In genomic region chr7:101998194-101998927, GRCm38 (mm10) we compare ENCODE assay signal across 9 mouse cellular contexts. TPM values are rescaled to one million over a fixed set of nuclear protein-coding genes. Genes with fewer than 3 reads are reported as not detected.
DNase-seq lines count a peak whose midpoint lies in the region; ATAC-seq lines count a peak whose summit lies in the region.
"Had no signal": no experiment of that assay in that cellular context is flagged by ENCODE, and none has a peak within 500 bp of the region (broad histone marks: within the 10 kb centered on the region; RNA-seq: fewer than 3 reads in every experiment).

No protein-coding gene starts in this region.

- peak; percentile 80 to 82 for DNase-seq in B cell, adult 2 months
- peak; percentile 58 to 70 for DNase-seq in adrenal gland, postnatal 4 days (ENCODE audit: low spot score in 2 of 2)
- peak; percentile 77 for DNase-seq in embryonic facial prominence, embryonic 14.5 days (ENCODE audit: low spot score)
- peak; percentile 77 to 88 for DNase-seq in heart, adult 9 months (ENCODE audit: low spot score in 2 of 2)
- DNase-seq in kidney, postnatal 10 days, result peak; percentile 93

- peak; percentile 45 for ATAC-seq in embryonic facial prominence, embryonic 14.5 days (ENCODE audit: low read depth)
- ATAC-seq in liver, embryonic 12.5 days, result peak; percentile 52
- ATAC-seq in neural tube, embryonic 12.5 days (ENCODE audit: low FRiP score, low read depth), result peak; percentile 72; the same call in 1 of the 2 replicates
- ATAC-seq in stomach, embryonic 16.5 days (ENCODE audit: insufficient read depth, low FRiP score), result peak; percentile 72; the same call in 1 of the 2 replicates

- H3K27ac ChIP-seq in embryonic facial prominence, embryonic 14.5 days (replicated peaks; ENCODE audit: low read depth, low read length), result no peak overlapping the region
- peak overlapping the region; percentile 5; the same call in 1 of the 2 replicates for H3K27ac ChIP-seq in liver, embryonic 12.5 days
- 0 out of 2 replicates have a peak overlapping the region, but pooled peaks have one; percentile 20 for H3K27ac ChIP-seq in neural tube, embryonic 12.5 days
- H3K27ac ChIP-seq in stomach, embryonic 16.5 days (ENCODE audit: low read length), result peak overlapping the region; percentile 69; the same call in 1 of the 2 replicates
- H3K27ac ChIP-seq: embryonic facial prominence, embryonic 13.5 days had no signal

- no peak overlapping the region for H3K4me3 ChIP-seq in embryonic facial prominence, embryonic 14.5 days (ENCODE audit: low read depth, low read length)
- no peak overlapping the region for H3K4me3 ChIP-seq in liver, embryonic 12.5 days
- no peak overlapping the region for H3K4me3 ChIP-seq in neural tube, embryonic 12.5 days
- H3K4me3 ChIP-seq in stomach, embryonic 16.5 days (replicated peaks; ENCODE audit: low read length), result no peak overlapping the region
- H3K4me3 ChIP-seq: embryonic facial prominence, embryonic 13.5 days had no signal

- peaks cover 100% of the 10 kb centered on the region for H3K36me3 ChIP-seq in embryonic facial prominence, embryonic 14.5 days (ENCODE audit: control insufficient read depth, insufficient read depth, low read length)
- peaks cover 100% of the 10 kb centered on the region for H3K36me3 ChIP-seq in liver, embryonic 12.5 days
- peaks cover 97% of the 10 kb centered on the region for H3K36me3 ChIP-seq in neural tube, embryonic 12.5 days
- peaks cover 56% of the 10 kb centered on the region for H3K36me3 ChIP-seq in stomach, embryonic 16.5 days (ENCODE audit: control insufficient read depth, insufficient read depth, low read length)

- H3K4me2 ChIP-seq in embryonic facial prominence, embryonic 14.5 days (ENCODE audit: low read depth, low read length), result no peak overlapping the region
- no peak overlapping the region for H3K4me2 ChIP-seq in liver, embryonic 12.5 days
- no peak overlapping the region for H3K4me2 ChIP-seq in neural tube, embryonic 12.5 days (replicated peaks)
- no peak overlapping the region for H3K4me2 ChIP-seq in stomach, embryonic 16.5 days (ENCODE audit: low read depth, low read length)
- H3K4me2 ChIP-seq: embryonic facial prominence, embryonic 13.5 days had no signal

- WGBS in embryonic facial prominence, embryonic 14.5 days, result 64% methylated on average over 14 of the region's 14 CpGs
- WGBS in liver, embryonic 12.5 days (ENCODE audit: insufficient replicate concordance), result 72% methylated on average over 14 of the region's 14 CpGs
- WGBS in neural tube, embryonic 12.5 days, result 70% methylated on average over 14 of the region's 14 CpGs
- 58% methylated on average over 14 of the region's 14 CpGs for WGBS in stomach, embryonic 16.5 days

- H3K4me1 ChIP-seq in embryonic facial prominence, embryonic 14.5 days (ENCODE audit: control insufficient read depth, insufficient read depth, low read length), result no peaks in the 10 kb centered on the region
- H3K4me1 ChIP-seq in liver, embryonic 12.5 days, result peaks cover 10% of the 10 kb centered on the region
- no peaks in the 10 kb centered on the region for H3K4me1 ChIP-seq in neural tube, embryonic 12.5 days
- H3K4me1 ChIP-seq in stomach, embryonic 16.5 days (ENCODE audit: control insufficient read depth, insufficient read depth, low read length), result peaks cover 4% of the 10 kb centered on the region; the same call in 1 of the 2 replicates

- no peaks in the 10 kb centered on the region for H3K27me3 ChIP-seq in embryonic facial prominence, embryonic 14.5 days (replicated peaks; ENCODE audit: control insufficient read depth, insufficient read depth, low read length)
- no peaks in the 10 kb centered on the region for H3K27me3 ChIP-seq in liver, embryonic 12.5 days (replicated peaks)
- H3K27me3 ChIP-seq in neural tube, embryonic 12.5 days (replicated peaks), result no peaks in the 10 kb centered on the region
- no peaks in the 10 kb centered on the region for H3K27me3 ChIP-seq in stomach, embryonic 16.5 days (ENCODE audit: control insufficient read depth, insufficient read depth, low read length)
- H3K27me3 ChIP-seq: embryonic facial prominence, embryonic 13.5 days had no signal

- no peak overlapping the region for H3K9ac ChIP-seq in embryonic facial prominence, embryonic 14.5 days (ENCODE audit: low read depth, low read length)
- no peak overlapping the region for H3K9ac ChIP-seq in liver, embryonic 12.5 days
- H3K9ac ChIP-seq in neural tube, embryonic 12.5 days, result no peak overlapping the region
- H3K9ac ChIP-seq in stomach, embryonic 16.5 days (ENCODE audit: low read length), result no peak overlapping the region
- H3K9ac ChIP-seq: embryonic facial prominence, embryonic 13.5 days had no signal

- no peaks in the 10 kb centered on the region for H3K9me3 ChIP-seq in embryonic facial prominence, embryonic 14.5 days (ENCODE audit: control insufficient read depth, low read length)
- H3K9me3 ChIP-seq in liver, embryonic 12.5 days (replicated peaks), result no peaks in the 10 kb centered on the region
- no peaks in the 10 kb centered on the region for H3K9me3 ChIP-seq in neural tube, embryonic 12.5 days
- no peaks in the 10 kb centered on the region for H3K9me3 ChIP-seq in stomach, embryonic 16.5 days (replicated peaks; ENCODE audit: control insufficient read depth, low read length)
- H3K9me3 ChIP-seq: embryonic facial prominence, embryonic 13.5 days had no signal

RNA-seq across cellular contexts. Expression of gene Il18bp, which starts 20.1 kb away (rescaled TPM):
- total RNA-seq in adrenal gland, postnatal 4 days (2021), result 10 to 100 TPM; 11.5 to 11.6 TPM
- polyA plus RNA-seq in embryonic facial prominence, embryonic 14.5 days (2014; fragmentation: Nextera tagmentation; extraction: Ambion mirVana), result 2.0 and 3.0 TPM in 2 replicates
- polyA plus RNA-seq in liver, embryonic 12.5 days (2016; fragmentation: Nextera tagmentation; extraction: Ambion mirVana), result 4.5 and 4.9 TPM in 2 replicates
- polyA plus RNA-seq in neural tube, embryonic 12.5 days (2016; fragmentation: Nextera tagmentation; extraction: Ambion mirVana), result 4.1 and 5.3 TPM in 2 replicates
- polyA plus RNA-seq in stomach, embryonic 16.5 days (2015; fragmentation: Nextera tagmentation; extraction: Ambion mirVana), result 2.6 and 3.3 TPM in 2 replicates
